Comparison of ENCODE assay signal across 8 mouse cellular contexts in the genomic region with DNA sequence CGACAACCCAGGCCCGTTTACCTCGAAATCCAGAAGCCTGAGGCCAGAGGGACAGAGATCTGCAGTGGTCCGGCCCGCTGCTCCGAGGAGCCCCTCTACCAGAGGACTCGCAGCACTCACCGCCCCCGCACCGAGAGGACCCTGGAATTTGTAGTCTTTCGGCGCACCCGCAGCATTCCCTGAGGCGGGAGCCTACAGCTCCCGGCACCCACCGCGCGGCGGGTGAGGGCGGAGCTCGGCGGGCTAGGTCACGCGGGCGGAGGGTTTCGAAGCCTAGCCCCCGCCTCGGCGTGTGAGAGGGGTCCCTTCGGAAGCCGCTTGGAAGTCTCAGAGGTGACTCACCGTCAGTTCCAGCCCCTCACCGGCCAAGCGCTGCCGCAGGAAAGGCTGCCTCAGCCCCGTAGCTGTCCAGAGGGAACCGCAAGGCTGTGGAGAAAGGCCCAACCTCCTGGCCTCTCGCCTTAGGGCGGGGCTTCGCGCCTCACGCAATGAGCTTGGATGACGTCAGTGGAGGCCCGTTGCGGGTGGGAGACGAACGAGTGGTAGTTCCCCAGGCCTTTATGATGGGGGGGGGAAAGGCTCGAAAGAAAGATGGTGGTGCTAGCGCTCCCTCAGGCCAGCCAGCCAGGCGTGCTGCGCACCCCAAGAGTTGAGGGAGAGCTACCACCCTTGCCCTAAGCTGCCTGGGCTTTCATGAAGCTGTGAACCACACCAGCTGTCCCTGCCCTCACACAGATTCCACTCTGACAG. TPM values are rescaled to one million over a fixed set of nuclear protein-coding genes. Genes with fewer than 3 reads are reported as not detected.
A peak's percentile ranks its signal among the peaks of the same experiment; 100 is the strongest.
DNase-seq lines count a peak whose midpoint lies in the region; ATAC-seq lines count a peak whose summit lies in the region.

Gene Cdip1, minus strand, starts transcription at position 483 of the 750 bp plus-strand sequence.

- WGBS in forebrain, embryonic 11.5 days = under 1% methylated on average over 51 of the region's 51 CpGs
- 1% methylated on average over 51 of the region's 51 CpGs for WGBS in heart, embryonic 16.5 days
- under 1% methylated on average over 51 of the region's 51 CpGs for WGBS in liver, embryonic 15.5 days (ENCODE audit: insufficient replicate concordance)
- under 1% methylated on average over 51 of the region's 51 CpGs for WGBS in neural tube, embryonic 12.5 days

- DNase-seq in CD8-positive naive resting alpha-beta T cell, adult 2 months (ENCODE audit: low read depth in 2 of 2, low spot score in 2 of 2) = peak; percentile 93 to 95
- peak; percentile 90 for DNase-seq in c-Kit-positive CD71-negative TER-119-negative erythroid progenitor cells, embryonic 14.5 days (ENCODE audit: low read depth)
- DNase-seq in forebrain, embryonic 11.5 days (ENCODE audit: low spot score) = peak; percentile 97
- DNase-seq in kidney, postnatal 36 days = peak; percentile 93 to 95
- peak; percentile 92 for DNase-seq in telencephalon, adult 2 months (ENCODE audit: low read depth, low spot score)

- no peaks in the 10 kb centered on the region for H3K27me3 ChIP-seq in forebrain, embryonic 11.5 days (ENCODE audit: control insufficient read depth, insufficient read depth, low read length)
- H3K27me3 ChIP-seq in heart, embryonic 16.5 days (ENCODE audit: control insufficient read depth, insufficient read depth, low read length) = no peaks in the 10 kb centered on the region
- no peaks in the 10 kb centered on the region for H3K27me3 ChIP-seq in liver, embryonic 15.5 days
- H3K27me3 ChIP-seq in neural tube, embryonic 12.5 days (replicated peaks) = no peaks in the 10 kb centered on the region

- peak; percentile 98 for ATAC-seq in forebrain, embryonic 11.5 days (replicated peaks; ENCODE audit: low FRiP score)
- peak; percentile 97 for ATAC-seq in heart, embryonic 16.5 days (replicated peaks; ENCODE audit: extremely low read depth, insufficient read depth, low FRiP score)
- peak; percentile 96 for ATAC-seq in liver, embryonic 15.5 days (ENCODE audit: insufficient read depth)
- peak; percentile 99 for ATAC-seq in neural tube, embryonic 12.5 days (ENCODE audit: low FRiP score, low read depth)

- peak within 1 kb of the TSS; percentile 87 for H3K4me2 ChIP-seq in forebrain, embryonic 11.5 days (ENCODE audit: low read depth, low read length, severe bottlenecking)
- peak within 1 kb of the TSS; percentile 87 for H3K4me2 ChIP-seq in heart, embryonic 16.5 days (ENCODE audit: low read depth, low read length)
- H3K4me2 ChIP-seq in liver, embryonic 15.5 days = peak within 1 kb of the TSS; percentile 95
- H3K4me2 ChIP-seq in neural tube, embryonic 12.5 days (replicated peaks) = peak within 1 kb of the TSS; percentile 78

- H3K4me1 ChIP-seq in forebrain, embryonic 11.5 days (replicated peaks; ENCODE audit: control insufficient read depth, insufficient read depth, low read length) = no peaks in the 10 kb centered on the region; the same call in 1 of the 2 replicates
- H3K4me1 ChIP-seq in heart, embryonic 16.5 days (ENCODE audit: control insufficient read depth, insufficient read depth, low read length) = peaks cover 33% of the 10 kb centered on the region
- peaks cover 27% of the 10 kb centered on the region for H3K4me1 ChIP-seq in liver, embryonic 15.5 days (replicated peaks)
- H3K4me1 ChIP-seq in neural tube, embryonic 12.5 days = peaks cover 31% of the 10 kb centered on the region

- H3K9ac ChIP-seq in forebrain, embryonic 11.5 days (ENCODE audit: low read length) = peak within 1 kb of the TSS; percentile 86
- peak within 1 kb of the TSS; percentile 91 for H3K9ac ChIP-seq in heart, embryonic 16.5 days (ENCODE audit: low read length)
- peak within 1 kb of the TSS; percentile 75 for H3K9ac ChIP-seq in liver, embryonic 15.5 days
- H3K9ac ChIP-seq in neural tube, embryonic 12.5 days = peak within 1 kb of the TSS; percentile 84

- H3K9me3 ChIP-seq in forebrain, embryonic 11.5 days (ENCODE audit: control insufficient read depth, low read length) = no peaks in the 10 kb centered on the region
- H3K9me3 ChIP-seq in heart, embryonic 16.5 days (replicated peaks; ENCODE audit: control insufficient read depth, low read length) = no peaks in the 10 kb centered on the region
- no peaks in the 10 kb centered on the region for H3K9me3 ChIP-seq in liver, embryonic 15.5 days (replicated peaks)
- no peaks in the 10 kb centered on the region for H3K9me3 ChIP-seq in neural tube, embryonic 12.5 days

- H3K36me3 ChIP-seq in forebrain, embryonic 11.5 days (ENCODE audit: control insufficient read depth, insufficient read depth, low read length) = no peaks in the 10 kb centered on the region
- no peaks in the 10 kb centered on the region for H3K36me3 ChIP-seq in heart, embryonic 16.5 days (ENCODE audit: control insufficient read depth, insufficient read depth)
- H3K36me3 ChIP-seq in liver, embryonic 15.5 days (replicated peaks) = no peaks in the 10 kb centered on the region
- no peaks in the 10 kb centered on the region for H3K36me3 ChIP-seq in neural tube, embryonic 12.5 days

- peak within 1 kb of the TSS; percentile 57 for H3K4me3 ChIP-seq in forebrain, embryonic 11.5 days (ENCODE audit: low read depth, low read length)
- peak within 1 kb of the TSS; percentile 82 for H3K4me3 ChIP-seq in heart, embryonic 16.5 days (ENCODE audit: low read length)
- peak within 1 kb of the TSS; percentile 84 for H3K4me3 ChIP-seq in liver, embryonic 15.5 days (replicated peaks)
- H3K4me3 ChIP-seq in neural tube, embryonic 12.5 days = peak within 1 kb of the TSS; percentile 66

- H3K27ac ChIP-seq in forebrain, embryonic 11.5 days (ENCODE audit: low read depth, low read length) = peak within 1 kb of the TSS; percentile 97
- peak within 1 kb of the TSS; percentile 94 for H3K27ac ChIP-seq in heart, embryonic 16.5 days (ENCODE audit: low read length)
- H3K27ac ChIP-seq in liver, embryonic 15.5 days (replicated peaks) = peak within 1 kb of the TSS; percentile 83
- peak within 1 kb of the TSS; percentile 93 for H3K27ac ChIP-seq in neural tube, embryonic 12.5 days

RNA-seq across cellular contexts. Expression of gene Cdip1, which starts in this region (rescaled TPM):
- 107 and 109 TPM in 2 replicates for polyA plus RNA-seq in forebrain, embryonic 11.5 days (2014; fragmentation: Nextera tagmentation; extraction: Ambion mirVana)
- 119 and 136 TPM in 2 replicates for polyA plus RNA-seq in heart, embryonic 16.5 days (2015; fragmentation: Nextera tagmentation; extraction: Ambion mirVana)
- polyA plus RNA-seq in liver, embryonic 15.5 days (2015; fragmentation: Nextera tagmentation; extraction: Ambion mirVana) = 20.9 and 24.5 TPM in 2 replicates
- 97.0 and 102 TPM in 2 replicates for polyA plus RNA-seq in neural tube, embryonic 12.5 days (2016; fragmentation: Nextera tagmentation; extraction: Ambion mirVana)

Comparison
In these comparisons a context has a peak if more than half of its experiments do, and no peak if none do; other contexts are left out.
1. Peak in every context shown above with its lines: DNase-seq, ATAC-seq, H3K4me3 ChIP-seq and H3K27ac ChIP-seq.